Mouse (Mus musculus) retina, postnatal 7 days (tissue): ENCODE measurements around the gene Uso1.

Experiments used
- DNase-seq: peaks from one replicate; pipeline ENCODE4 v3.0.0-alpha.2; 2012; ENCODE audit warnings: low read depth, low spot score

Gene Uso1

DNA sequence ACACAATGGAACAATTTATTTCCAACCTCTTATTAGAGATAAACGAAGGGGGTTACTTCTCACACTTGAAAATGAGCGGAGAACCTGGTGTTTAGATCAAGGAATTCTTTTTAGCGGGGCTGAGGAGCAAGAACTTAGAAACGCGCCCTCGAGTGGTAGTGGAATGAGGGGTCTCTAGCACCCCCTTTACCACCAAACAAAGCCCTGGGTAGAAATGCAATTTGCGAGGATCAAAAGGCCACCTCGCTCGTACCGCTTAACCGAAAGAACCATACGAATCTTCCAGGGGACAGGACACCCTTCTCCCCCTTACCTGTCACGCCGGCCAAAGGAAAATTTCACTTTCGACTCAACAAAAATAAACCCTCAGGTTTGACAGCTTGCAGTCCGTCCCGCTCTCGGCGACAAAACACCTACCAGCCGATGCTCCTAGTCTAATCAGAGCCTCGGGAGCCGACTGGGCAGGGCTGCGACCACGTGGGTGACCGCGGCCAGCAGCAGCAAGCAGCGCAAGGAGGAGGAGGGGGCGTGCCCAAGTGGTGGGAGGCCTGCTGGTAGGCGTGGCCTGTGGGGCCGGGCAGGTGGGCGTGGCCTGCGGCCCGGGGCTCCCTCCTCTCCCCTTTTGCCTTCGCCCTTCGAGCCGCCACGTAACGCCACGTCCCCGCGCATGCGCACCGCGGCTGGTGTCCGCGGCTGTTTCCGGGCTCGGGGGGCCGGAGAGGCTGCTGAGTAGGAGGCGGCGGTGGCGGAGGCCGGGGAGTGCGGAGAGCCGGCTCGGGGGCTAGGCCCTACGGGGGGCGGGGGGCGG lies at the start of gene Uso1:
TSS of gene Uso1 (plus strand) at position 700 of the 808 bp plus-strand sequence.
- DNase-seq, result peak; percentile 98

- no peak for DNase-seq
Observed at GRCm38 (mm10) chr5:92093263-92094061, 44.3 kb upstream of the Uso1 start.

DNA sequence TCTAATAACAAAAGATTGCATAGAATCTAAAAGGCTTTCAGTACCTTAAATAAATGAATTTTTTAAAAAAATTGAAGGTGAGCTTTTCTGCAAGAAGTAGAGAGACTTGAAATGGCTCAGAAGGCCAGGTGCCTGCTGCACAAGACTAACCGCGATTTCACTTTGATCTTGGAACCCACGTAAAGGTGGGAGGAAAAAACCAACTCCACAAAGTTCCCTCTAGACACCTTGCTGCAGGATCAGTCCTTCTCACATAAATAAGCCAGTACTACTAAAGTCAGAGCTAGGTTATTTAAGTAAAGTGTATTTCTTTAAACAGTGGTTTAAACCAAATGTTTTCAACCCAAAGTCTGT lies 43.7 kb upstream of the Uso1 start:
- no peak for DNase-seq

GRCm38 (mm10) chr5:92096786-92097185 lies 41.0 kb upstream of the Uso1 start:
- DNase-seq, result no peak

DNA sequence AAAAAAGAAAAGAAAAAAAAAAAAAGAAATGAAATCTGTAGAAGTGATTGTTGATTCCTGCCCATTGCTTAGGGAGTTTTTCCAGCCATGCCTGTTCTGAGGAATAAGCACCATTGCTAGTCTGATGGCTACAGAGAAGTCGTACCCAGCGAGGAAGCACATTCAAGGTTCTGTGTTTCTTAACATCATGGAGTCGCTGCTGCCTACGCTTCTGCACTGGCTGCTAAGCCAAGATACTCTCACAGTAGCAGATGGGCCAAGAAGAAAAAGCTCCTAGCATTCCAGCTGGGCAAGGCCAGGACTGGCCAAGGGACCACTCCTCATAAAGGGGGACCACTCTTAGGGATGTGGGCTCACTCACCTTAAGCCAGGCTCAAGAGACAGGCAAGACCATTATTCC lies 40.0 kb upstream of the Uso1 start:
- DNase-seq, result no peak

DNA sequence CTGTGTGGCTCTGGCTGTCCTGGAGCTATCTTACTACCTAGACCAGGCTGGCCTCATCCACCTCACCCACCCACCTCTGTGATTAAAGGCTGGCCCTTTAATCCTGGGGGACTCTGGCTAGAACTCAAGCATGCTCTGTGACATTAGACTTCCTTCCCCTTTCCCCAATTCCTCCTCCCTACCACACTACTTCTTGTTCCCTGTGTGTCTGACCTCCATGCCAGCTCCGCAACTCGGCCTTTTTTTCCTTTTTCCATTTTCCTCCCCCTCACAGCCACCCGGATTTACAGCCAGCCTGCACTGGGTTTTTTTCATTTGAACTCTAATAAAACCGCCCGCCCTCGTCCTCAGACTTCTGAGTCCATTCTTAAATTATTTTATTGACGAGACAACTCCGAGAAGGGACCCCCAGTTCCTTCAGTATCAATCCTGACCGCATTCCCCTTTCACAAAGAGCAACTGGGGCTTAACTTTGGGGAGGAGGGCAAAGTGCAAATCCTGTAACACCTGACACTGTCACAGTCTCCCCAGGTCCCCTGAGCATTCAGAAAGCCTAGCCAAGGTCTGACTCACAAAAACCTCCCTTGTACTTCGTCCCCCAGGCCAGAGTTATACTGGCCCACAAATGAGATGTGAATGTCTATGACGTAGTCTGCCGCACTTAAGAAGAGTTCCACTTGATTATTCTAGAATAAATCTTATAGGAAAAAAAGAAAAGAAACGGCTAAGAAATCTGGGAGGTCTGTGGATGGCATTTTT lies 39.2 kb upstream of the Uso1 start:
- no peak for DNase-seq

DNA sequence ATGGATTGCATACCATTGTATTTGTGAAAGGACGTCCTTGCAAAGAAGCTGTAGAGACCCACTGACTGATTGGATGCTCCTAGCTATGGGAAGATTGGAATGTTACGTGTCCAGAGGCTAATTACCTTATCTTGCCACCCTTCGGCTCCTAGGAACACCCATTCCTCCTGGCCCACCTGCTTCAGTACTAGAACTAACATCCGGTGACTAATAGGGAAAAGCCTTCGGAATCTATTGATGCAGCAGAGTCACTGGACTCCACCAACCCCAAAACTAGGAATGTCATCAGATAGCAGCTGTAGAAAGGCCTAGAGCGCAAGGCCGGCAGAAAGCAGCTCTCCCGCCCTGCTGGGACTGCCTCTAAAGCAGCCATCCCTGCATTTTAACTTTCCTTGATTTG lies 36.1 kb upstream of the Uso1 start:
- no peak for DNase-seq

GRCm38 (mm10) chr5:92103062-92103461 lies 34.7 kb upstream of the Uso1 start:
- no peak for DNase-seq

DNA sequence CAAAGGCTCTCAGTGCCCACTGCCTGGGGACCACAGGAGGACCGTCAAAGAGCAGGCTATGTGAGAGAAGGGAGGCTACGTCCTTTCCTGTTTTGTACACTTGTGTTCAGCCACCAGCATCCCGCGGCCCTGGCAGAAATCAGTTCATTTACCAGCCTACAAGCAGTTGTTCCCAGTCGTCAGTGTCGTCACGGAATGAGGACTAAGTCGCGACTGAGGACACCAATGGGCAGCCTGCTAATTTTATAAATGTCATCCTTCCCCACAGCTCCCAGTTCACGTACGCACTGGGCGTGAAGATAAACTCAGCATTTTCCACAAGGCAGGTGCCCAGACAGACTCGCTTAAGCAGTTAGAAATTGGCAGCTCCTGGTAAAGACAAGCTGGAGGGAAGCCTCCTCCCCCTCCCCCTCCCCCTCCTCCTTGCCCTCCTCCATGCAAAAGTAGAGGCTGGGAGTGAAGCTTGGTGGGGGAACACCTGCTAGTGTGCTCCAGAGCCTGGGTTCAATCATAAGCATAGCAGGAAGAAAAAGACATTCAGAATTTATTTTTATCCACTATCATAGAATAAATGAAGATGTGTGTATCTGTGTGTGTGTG lies 33.8 kb upstream of the Uso1 start:
- DNase-seq, result no peak

DNA sequence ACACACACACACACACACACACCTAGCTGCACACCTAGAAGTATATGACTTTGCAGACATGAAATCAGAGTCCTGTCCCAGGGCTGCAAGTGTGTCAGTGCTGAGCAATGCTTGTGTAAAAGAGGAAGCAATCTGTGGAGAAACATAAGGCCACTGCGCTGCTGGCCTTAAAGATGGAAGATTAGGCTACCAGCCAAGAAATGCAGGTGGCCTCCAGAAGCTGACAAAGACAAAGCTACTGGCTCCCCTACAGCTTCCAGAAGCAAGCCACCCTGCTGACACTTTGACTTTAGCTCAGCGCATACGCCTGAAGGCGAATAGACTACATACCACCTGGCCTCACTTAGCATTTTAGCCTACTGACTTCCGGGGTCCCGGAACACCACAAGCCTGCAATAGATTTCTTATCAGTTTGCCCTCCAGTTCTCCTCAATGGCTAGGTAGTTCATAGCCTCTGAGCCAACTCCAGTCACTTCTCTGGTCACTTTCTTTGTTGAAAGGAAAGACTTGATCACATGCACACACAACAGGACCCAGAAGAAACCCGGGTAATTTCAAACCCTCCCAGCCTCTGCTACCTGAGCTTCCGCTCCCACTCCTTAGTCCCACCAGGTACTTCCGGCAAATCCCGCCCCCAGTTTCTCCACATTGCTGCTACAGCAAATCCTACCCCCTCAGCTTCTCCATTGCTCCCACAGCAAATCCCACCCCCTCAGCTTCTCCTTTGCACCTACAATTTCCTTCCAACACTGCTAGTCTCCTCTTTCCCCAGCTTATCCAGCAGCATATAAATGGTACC lies 31.2 kb upstream of the Uso1 start:
- DNase-seq, result no peak

- DNase-seq, result no peak
Observed at GRCm38 (mm10) chr5:92107282-92107681, 30.5 kb upstream of the Uso1 start.

DNA sequence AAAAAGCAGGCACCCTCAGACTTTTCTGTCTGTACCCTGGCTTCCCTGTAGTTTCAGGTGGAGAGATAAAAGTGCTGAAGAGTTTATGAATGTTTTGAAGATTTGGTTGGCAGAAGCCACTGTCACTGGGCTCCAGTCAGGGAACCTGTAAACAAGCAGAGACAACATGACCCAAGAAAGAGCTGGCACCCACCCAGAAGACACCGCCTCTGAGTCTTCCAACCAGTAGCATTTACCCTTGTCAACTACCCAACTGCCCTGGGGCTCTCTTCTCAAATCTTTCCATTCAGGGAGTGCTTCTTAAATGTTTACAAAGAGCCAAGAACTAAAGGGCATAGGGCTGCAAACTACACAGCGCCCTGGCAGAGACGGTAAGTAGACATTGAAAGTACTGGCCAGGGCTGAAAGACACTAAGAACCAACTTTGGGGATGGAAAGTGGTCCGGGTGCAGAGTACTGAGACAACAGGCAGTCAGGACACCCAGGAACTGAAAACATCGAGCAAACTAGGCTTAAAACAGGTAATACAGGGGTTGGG lies 26.9 kb upstream of the Uso1 start:
- no peak for DNase-seq

DNA sequence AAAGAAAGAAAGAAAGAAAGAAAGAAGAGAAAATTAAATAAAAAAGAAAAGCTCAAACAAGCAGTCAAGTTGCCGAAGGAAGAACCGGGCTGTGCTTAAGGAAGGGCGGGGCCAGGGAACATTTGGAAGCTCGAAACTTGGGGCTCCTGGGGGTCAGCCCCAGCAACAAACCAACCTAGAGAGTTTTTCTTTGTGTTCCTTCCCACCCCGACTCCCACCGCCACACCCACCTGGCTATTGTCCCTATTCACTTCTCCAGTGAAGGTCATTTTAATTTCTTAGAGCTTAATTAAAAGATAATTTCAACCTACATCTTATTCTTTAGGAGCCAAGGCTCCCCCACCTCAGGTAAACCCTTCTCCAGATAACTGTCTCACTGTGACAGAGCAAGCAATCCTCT lies 25.6 kb upstream of the Uso1 start:
- DNase-seq, result no peak

DNA sequence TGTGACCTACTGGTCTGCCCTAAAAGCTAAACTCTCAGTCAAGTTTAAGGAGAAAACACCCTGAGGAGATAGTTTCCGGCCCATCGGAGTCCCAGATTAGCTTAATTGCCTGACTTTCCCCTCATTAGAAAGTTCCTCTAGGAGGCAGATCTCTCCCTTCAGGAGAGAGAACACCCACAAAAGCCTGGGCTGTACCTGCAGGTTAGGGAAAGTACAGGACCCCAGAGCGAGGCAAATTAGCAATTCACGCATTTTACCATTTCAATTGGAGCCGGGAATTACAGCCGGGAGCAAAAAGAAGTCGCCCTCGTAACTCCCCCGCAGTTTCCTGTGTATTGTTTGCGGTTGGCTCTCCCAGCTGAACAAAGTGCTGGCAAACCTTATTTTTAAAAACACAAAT lies 25.2 kb upstream of the Uso1 start:
- DNase-seq, result no peak

DNA sequence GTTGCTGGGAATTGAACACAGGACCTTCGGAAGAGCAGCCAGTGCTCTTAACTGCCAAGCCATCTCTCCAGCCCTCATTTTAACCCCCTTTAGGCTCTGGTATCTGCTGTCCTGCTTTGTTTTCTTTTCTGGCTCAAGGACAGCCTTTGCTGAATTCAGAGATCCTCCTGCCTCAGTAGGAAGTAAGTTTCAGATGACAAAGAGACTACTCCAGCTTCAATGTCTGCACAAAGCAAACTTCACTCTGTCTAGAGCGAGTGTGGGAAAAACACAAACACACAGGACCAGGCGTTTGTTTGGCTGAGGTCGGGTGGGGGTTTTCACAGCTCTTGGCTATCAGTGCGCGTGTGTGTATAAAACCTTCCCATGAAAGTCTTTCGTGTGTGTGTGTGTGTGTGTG lies 24.3 kb upstream of the Uso1 start:
- DNase-seq, result no peak

DNA sequence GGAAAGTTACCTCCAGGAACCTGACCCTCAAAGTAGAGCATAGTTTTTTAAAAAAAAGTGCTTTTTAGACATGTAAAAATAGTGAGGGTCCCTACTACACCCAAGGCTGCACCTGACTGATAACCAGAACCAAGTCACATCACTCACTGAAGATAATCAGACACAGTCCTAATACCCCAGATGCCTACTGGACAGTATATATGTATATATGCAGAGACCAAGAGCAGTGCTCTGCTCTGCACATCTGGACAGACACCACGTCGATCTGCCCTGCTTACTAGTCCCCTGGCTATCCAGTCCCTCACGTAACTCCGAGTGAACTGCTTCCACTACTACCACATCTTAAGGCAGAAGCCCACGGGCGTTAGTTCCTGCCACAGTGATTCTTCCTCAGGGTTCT lies 23.5 kb upstream of the Uso1 start:
- no peak for DNase-seq

DNA sequence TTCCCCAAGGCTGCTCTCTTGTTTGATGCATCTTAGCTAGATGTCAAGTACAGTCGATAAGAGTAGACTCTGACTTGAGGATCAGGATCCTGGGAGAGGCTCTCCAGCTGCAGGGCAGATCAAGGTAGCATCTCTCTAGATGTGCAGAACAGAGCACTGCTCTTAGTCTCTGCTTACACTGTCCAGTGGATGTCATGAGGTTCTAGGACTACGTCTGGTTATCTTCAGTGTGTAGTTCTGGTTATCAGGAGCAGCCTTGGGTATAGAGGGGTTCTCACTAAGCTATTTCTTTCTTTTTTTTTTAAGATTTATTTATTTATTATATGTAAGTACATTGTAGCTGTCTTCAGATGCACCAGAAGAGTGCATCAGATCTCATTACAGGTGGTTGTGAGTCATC lies 22.8 kb upstream of the Uso1 start:
- no peak for DNase-seq

DNA sequence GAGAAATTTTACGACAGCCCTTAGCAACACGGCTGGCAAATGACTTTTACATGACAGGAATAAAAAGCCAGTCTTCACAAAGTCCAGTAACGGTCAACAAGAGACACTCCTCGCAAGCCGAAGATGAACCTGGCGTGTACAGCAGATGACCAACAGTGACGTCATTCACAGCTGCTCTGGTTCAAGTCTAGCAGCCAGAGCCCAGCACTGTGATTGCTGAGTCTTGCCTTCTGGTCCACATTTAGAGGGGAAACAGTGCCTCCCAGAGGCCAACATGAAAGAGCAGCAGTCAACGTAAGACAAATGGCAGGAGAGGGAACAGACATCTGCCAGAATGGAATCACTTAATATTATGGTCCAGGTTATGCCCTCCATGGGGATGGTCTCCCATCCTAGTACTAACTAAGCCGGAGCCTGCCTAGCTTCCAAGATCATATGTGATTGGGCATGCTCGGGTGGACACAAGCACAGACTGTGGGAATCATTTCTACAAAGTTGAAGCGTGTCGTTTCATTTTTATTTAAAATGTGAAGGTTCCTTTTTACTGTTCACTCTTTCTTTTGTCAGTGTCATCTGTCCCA lies 19.8 kb upstream of the Uso1 start:
- peak; percentile 57 for DNase-seq

- no peak for DNase-seq
Observed at GRCm38 (mm10) chr5:92121636-92122035, 16.1 kb upstream of the Uso1 start.

- DNase-seq, result no peak
Observed at GRCm38 (mm10) chr5:92125446-92125845, 12.3 kb upstream of the Uso1 start.
